Mouse (Mus musculus): Measurements from ENCODE around the gene Rala. TPM values are rescaled to one million over a fixed set of nuclear protein-coding genes. Genes with fewer than 3 reads are reported as not detected.

The Rala gene
- total RNA-seq, 2 experiments from 2014 or later: 47.4 to 48.9 TPM

Other genes with a start within 250 kb of the Rala start
- 10 to 100 TPM; 10.4 to 12.2 TPM for gene Mplkip, start 249.0 kb downstream of the Rala start, total RNA-seq (2021)
- 1 to 10 TPM; 1.2 to 1.8 TPM for gene Sugct, start 248.7 kb downstream of the Rala start, total RNA-seq (2021)
- gene Cdk13, start 139.1 kb downstream of the Rala start, total RNA-seq (2021): 10 to 100 TPM; 35.3 to 35.4 TPM
- 10 to 100 TPM; 22.4 to 30.1 TPM for gene Yae1d1, start 49.1 kb upstream of the Rala start, total RNA-seq (2021)